Mouse (Mus musculus): ENCODE measurements around the gene Plk5.

DNA sequence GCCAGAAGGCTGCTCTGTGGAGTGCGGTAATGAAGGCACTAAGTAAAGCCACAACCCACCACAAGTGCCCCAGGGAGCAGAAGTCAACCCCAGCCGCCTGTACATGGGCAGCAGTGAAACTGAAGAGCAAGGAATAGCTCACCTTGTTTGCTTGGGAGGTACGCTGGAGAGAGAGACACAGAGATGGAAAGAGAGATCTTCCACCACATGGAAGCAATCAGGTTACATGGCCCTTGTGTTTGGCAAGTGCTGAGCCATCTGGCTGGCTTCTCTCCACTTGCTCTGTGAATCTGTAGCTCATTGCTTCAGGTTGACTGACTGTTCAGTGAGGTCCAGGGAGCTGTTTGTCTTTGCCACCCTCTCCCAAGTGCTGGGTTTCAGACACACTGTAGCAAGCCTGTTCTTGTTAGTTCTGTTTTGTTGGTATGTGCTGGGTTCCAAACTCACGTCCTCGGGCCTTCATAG, 23.7 kb upstream of the Plk5 start:
- TF ChIP-seq GATA1 (IDR thresholded peaks at IDR 0.05; ENCODE audit: borderline replicate concordance, low read length) (no peak), FLI1 (IDR thresholded peaks at IDR 0.05; ENCODE audit: low read length) (no peak)
